Mouse (Mus musculus): ENCODE measurements around the gene Dnah8.
"Not testable (repeated sequence)": the region's sequence is repeated elsewhere in the genome, so short reads cannot be mapped to it uniquely, and the experiment has no call there.

Dnah8 gene

DNA sequence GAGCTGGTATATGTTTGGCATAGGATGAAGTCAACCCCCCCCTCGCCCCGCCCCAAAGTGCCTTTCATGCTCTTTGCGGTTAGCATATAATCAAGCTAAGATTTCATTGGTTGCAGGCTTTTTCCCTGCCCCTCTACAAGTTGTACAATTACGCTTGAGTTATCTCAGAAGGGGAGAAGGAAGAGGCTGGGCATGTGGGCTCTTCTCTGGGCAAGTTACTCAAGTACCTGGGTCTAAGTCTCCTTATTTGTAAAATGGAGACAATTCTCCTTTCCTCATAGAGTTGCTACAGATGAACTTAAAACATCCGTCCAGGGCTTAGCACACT is 14.2 kb upstream of the Dnah8 start:
- DNase-seq, result no peak

DNA sequence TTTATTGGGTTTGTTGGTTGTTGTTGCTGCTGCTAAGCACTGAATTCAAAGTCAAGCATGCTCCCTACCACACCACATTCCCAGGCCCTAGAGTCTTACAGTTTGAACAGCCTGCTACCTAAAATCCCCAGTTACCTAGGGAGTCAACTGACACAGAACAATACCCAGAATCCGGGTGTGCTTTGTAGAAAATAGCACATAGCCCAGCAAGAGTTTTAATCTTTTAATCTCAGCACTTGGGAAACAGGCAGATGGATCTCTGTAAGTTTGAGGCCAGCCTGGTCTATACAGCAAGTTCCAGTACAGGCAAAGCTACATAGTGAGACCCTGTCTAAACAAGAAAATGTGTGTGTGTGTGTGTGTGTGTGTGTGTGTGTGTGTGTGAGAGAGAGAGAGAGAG is 13.4 kb upstream of the Dnah8 start:
- no peak for DNase-seq

GRCm38 (mm10) chr17:30611221-30612074 is 12.7 kb upstream of the Dnah8 start:
- no peak for DNase-seq

GRCm38 (mm10) chr17:30612075-30612859 is 11.9 kb upstream of the Dnah8 start:
- peak; percentile 100 for DNase-seq

- no peak for DNase-seq
Observed at GRCm38 (mm10) chr17:30613350-30613749, 10.8 kb upstream of the Dnah8 start.

DNA sequence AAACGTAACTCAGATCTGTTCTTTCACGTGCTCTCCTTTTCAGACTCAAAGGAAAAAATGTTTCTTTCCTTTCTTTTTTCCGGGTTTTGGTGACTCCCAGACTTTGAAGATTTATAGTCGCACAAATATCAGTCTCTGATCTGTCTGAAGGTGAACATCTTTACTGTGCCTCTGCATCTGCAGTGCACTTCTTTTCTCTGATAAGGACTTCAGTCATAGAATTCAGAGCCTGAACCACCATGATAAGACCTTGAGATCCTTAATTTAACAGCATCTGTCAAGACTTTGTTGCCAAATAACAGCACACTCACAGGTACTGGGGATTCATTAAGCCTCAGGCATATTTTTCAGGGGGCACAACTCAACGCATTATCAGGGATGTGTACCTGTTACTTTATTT is 8.0 kb upstream of the Dnah8 start:
- no peak for DNase-seq

DNA sequence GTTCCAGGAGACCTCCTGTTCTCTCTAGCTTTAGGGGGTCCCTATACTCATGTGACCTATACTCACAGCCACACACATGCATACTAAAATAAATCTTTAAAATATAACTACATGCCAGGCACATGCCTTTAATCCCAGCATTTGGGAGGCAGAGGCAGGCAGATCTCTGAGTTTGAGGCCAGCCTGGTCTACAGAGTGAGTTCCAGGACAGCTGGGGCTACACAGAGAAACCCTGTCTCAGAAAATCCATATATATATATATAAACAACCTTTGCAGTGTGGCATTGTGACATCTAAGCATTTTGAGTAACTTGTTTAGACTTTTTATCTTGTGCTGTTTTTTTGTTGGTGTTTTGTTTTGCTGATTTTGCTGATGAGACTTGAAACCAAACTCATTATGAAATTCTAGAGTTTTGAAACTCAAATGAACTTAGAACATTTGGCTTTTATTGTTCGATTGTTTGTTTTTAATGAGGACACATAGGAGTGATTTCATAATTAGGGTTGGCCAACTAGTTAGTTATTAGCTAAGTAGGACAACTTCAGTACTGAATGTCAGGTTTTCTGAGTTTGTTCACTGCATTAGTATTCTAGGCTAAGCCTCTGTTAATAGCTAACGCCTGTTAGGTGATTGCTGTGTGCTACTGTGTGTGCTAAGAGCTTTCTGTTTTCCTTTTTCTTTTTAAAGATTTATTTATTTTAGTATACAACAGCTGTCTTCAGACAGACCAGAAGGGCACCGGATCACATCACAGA is 5.8 kb upstream of the Dnah8 start:
- no peak for DNase-seq

- DNase-seq, result no peak
Observed at GRCm38 (mm10) chr17:30619153-30619552, 5.0 kb upstream of the Dnah8 start.

DNA sequence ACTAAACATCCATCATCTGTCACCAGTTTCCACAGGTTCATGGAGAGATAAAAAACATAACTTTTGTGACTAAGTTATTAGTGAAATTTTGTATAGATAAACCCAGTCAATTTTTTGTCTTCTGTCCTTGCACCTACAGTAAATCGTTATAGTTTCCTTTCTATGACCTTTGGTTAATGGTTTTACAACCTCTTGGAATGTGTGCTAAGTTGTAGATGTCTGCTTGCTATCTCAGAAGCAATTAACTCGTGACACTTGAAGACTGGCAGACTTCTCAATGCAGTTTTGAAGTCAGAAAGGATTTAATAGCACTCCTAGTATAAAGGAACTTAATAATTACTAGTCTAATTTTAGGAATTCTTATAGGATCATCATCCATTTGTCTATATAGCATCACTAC is 3.6 kb upstream of the Dnah8 start:
- DNase-seq, result no peak

- no peak for DNase-seq
Observed at GRCm38 (mm10) chr17:30621450-30621849, 2.7 kb upstream of the Dnah8 start.

GRCm38 (mm10) chr17:30623200-30623599 is 954 bp upstream of the Dnah8 start:
- no peak for DNase-seq

DNA sequence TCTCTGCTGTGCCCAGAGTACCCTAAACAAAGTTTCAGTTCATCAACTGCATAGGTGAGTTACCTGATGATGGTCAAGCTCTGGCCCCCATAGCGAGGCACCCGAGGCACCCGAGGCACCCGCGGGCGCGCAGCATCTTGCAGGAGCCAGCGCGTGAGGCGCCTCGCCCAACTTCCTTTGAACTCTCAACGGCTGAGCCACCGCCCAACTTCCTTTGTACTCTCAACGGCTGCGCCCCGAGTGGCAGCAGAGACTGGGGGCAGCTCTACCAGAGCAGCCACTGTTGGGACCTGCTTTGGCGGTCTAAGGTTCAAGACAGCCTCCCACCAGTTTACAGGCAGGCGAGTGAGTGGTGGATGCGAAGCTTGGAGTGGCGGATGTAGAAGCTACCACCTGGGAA is 2.6 kb downstream of the Dnah8 start, which contains the start of gene Glo1:
TSS of gene Glo1 (minus strand) at position 153 of the 400 bp plus-strand sequence.
- DNase-seq, result not testable (repeated sequence)

DNA sequence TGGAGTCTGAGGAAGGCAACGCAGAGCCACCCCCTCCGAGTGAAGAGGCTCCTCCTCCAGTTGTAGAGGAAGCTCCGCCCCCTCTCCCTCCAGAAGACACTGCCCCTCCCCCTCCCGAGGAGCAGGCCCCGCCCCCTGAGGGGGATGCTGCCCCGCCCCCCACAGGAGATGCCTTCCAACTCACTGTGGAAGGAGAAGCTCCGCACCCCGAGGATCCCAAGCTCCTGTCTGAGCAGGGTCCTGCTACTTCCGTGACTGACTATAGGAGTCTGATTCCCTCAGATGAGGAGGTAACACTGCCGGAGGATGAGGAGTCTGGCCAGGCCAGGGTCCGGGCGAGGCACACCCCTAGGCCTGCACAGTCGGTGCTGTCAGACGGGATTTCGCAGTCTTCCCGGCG is 11.2 kb downstream of the Dnah8 start:
- DNase-seq, result no peak

- no peak for DNase-seq
Observed at GRCm38 (mm10) chr17:30637714-30638113, 13.6 kb downstream of the Dnah8 start.

- DNase-seq, result no peak
Observed at GRCm38 (mm10) chr17:30638996-30639395, 14.8 kb downstream of the Dnah8 start.

DNA sequence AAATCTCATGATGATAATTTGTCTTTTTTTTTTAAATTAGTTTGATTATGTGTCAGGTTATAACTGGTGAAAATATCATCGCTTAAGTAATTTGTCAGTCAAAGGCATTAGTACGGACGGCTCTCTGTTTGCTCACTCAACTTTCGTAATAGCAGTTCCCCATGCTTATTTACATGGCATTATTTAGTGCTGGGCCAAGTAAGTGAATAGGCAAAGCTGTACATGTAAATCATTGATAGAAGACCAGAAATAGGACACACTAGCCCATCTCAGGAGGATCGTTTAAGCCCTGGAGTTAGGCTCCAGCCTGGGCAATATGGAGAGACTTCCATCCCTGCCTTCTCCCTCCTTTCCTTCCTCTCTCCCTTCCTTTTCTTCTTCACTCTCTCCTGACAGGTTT is 16.7 kb downstream of the Dnah8 start:
- DNase-seq, result no peak

DNA sequence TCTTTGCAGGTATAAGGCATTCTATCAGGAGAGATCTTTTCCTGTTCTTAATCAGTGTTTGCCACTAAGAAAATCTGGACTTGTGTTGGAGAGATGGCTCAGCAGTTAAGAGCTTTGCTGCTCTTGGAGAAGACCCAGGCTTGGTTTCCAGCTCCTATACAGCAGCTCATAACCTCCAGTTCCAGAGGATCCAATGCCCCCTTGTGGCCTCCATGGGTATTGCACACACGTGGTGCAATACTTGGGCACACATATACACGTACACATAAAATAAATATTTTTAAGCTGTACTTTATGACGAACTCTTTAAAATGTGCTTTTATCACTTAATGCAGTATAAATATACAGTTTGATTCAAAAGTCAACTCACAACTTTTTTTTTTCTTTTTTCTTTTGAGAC is 24.6 kb downstream of the Dnah8 start:
- DNase-seq, result no peak

DNA sequence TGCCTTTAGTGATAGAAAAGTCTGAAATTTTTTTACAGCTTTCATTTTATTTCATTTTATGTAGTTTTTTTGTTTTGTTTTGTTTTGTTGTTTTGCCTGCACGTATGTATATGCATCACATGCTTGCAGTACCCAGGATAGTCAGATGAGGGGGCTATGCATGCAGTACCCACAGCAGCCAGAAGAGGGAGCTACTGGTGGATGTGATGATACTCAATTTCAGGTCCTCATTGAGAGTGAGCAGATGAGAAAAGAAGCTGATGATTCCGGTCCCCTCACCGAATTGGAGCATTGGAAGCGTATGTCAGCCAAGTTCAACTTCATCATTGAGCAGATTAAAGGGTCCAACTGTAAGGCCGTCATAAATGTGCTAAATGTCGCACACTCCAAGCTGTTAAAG is 28.9 kb downstream of the Dnah8 start:
- no peak for DNase-seq

- DNase-seq, result no peak
Observed at GRCm38 (mm10) chr17:30657530-30658151, 33.5 kb downstream of the Dnah8 start.

GRCm38 (mm10) chr17:30658152-30658544 is 34.0 kb downstream of the Dnah8 start:
- DNase-seq, result peak; percentile 34 to 42

DNA sequence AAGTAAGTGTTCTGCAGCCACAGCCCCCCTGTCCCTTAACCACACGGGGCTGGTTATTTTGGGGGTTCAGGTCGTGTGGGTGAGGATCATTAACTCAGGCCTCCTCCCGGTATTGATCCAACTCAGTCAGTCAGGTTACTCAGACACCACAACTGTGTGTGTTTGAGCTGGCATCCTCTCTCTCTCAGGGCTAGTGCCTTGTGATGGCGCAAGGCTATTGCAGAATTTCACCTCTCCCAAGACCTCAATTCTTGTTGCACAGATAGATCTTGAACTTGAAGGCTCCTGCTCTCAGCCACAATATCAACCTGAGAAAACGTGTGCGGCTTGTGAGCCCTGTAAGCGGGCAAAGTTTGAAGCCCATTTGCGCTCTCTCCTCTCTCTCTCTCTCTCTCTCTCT is 38.0 kb downstream of the Dnah8 start:
- no peak for DNase-seq

- no peak for DNase-seq
Observed at GRCm38 (mm10) chr17:30663170-30663569, 39.0 kb downstream of the Dnah8 start.

DNA sequence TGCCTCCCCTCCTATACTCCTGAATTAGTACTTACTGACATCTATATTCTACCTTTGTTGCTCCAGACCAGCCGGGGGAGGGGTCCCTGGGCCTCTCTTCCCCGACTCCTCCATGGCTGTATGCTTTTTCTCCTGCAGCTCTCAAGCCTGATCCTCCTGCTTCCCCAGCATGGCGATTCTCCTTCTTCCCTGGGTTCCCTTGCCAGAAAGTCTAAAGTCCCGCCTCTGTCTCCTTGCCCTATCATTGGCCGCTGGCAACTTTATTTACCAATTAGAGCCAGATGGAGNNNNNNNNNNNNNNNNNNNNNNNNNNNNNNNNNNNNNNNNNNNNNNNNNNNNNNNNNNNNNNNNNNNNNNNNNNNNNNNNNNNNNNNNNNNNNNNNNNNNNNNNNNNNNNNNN is 40.7 kb downstream of the Dnah8 start:
- no peak for DNase-seq

Data from cerebellum, postnatal 36 days (tissue).